Mouse (Mus musculus) liver, adult 2 months (tissue): Measurements from ENCODE around the gene Plekhb1. TPM values are rescaled to one million over a fixed set of nuclear protein-coding genes. Genes with fewer than 3 reads are reported as not detected.

Experiments used
- DNase-seq: peaks from one replicate; pipeline ENCODE4 v3.0.0-alpha.2; 2011; ENCODE audit warnings: low read depth, low spot score; ENCODE audit errors: extremely low read depth
- H3K27ac ChIP-seq: fragments of 200-500 bp; replicated peaks from 2 replicates; pipeline ENCODE4 v1.5.1; 2012; ENCODE audit warnings: low read depth, mild to moderate bottlenecking, control low read depth, inconsistent platforms, low read length; ENCODE audit not compliant: insufficient read depth
- H3K27me3 ChIP-seq: fragments of 200-500 bp; 2 replicates; pipeline ENCODE4 v1.6.1; 2012; ENCODE audit warnings: mild to moderate bottlenecking, moderate library complexity, low read length, inconsistent platforms; ENCODE audit not compliant: control insufficient read depth, insufficient read depth
- H3K36me3 ChIP-seq: fragments of 200-500 bp; 2 replicates; pipeline ENCODE4 v1.6.1; 2012; ENCODE audit warnings: low read length, inconsistent platforms; ENCODE audit not compliant: control insufficient read depth, insufficient read depth
- H3K4me1 ChIP-seq: fragments of 200-500 bp; 2 replicates; pipeline ENCODE4 v1.6.1; 2011; ENCODE audit warnings: low read length; ENCODE audit not compliant: control insufficient read depth, insufficient read depth
- H3K4me3 ChIP-seq: fragments of 200-500 bp; 2 replicates; pipeline ENCODE4 v1.5.1; 2011; ENCODE audit warnings: low read depth, mild to moderate bottlenecking, control low read depth, low read length, moderate library complexity; ENCODE audit not compliant: insufficient read depth
- H3K79me2 ChIP-seq: fragments of 200-500 bp; 2 replicates; pipeline ENCODE4 v1.6.1; 2012; ENCODE audit warnings: inconsistent platforms, mild to moderate bottlenecking, low read length, moderate library complexity; ENCODE audit not compliant: control insufficient read depth, insufficient read depth
- H3K9ac ChIP-seq: fragments of 200-500 bp; 2 replicates; pipeline ENCODE4 v1.6.1; 2012; ENCODE audit warnings: low read depth, mild to moderate bottlenecking, control low read depth, inconsistent platforms, low read length
- CTCF ChIP-seq: fragments of 200-500 bp; IDR thresholded peaks from 2 replicates; pipeline ENCODE4 v1.5.1; 2011; ENCODE audit warnings: low read depth, low read length, control low read depth
- POLR2A ChIP-seq: fragments of 200-500 bp; IDR thresholded peaks from 2 replicates; pipeline ENCODE4 v1.6.1; 2011; ENCODE audit warnings: low read length, control low read depth; ENCODE audit not compliant: insufficient read depth; ENCODE audit errors: extremely low read depth
- WGBS: fragments of 180-500 bp; shearing (Covaris S2); methylation state at CpG from one replicate; pipeline ENCODE4 v1.1.7; 2018; 5-methylcytosine and 5-hydroxymethylcytosine counted together
- polyA plus RNA-seq: library from polyadenylated mRNA; depleted of rRNA; stranded (reverse); fragments of >200 nt; gene quantifications from 2 replicates; pipeline ENCODE4 v1.2.3, GENCODE M21; 2012
- total RNA-seq: library from RNA; depleted of rRNA; stranded (reverse); fragments of >200 nt; gene quantifications from 2 replicates; pipeline ENCODE4 v1.2.3, GENCODE M21; 2014

Plekhb1 gene
- total and polyA plus RNA-seq, 2 experiments = 10.4 to 37.6 TPM

- DNase-seq = peak; percentile 38
- Histone ChIP-seq H3K79me2 (no peaks in the 10 kb centered on the region; the same call in 1 of the 2 replicates), H3K27ac (no peak overlapping the region), H3K36me3 (peaks cover 36% of the 10 kb centered on the region), H3K9ac (no peak overlapping the region), H3K4me1 (no peaks in the 10 kb centered on the region), H3K4me3 (no peak overlapping the region), H3K27me3 (no peaks in the 10 kb centered on the region)
- WGBS = 4% methylated on average over 1 of the region's 1 CpGs
- TF ChIP-seq CTCF (peak; percentile 38; the same call in 1 of the 2 replicates), POLR2A (no peak)
Observed at GRCm38 (mm10) chr7:100637657-100638056, 24.6 kb downstream of the Plekhb1 start.

- no peaks in the 10 kb centered on the region for H3K27me3 ChIP-seq
- WGBS = 64% methylated on average over 3 of the region's 3 CpGs
- peaks cover 9% of the 10 kb centered on the region; the same call in 1 of the 2 replicates for H3K79me2 ChIP-seq
- H3K27ac ChIP-seq = no peak overlapping the region
- H3K36me3 ChIP-seq = peaks cover 1% of the 10 kb centered on the region; the same call in 1 of the 2 replicates
- H3K9ac ChIP-seq = no peak overlapping the region
- DNase-seq = peak; percentile 86
- no peak overlapping the region for H3K4me3 ChIP-seq
- peaks cover 7% of the 10 kb centered on the region; the same call in 1 of the 2 replicates for H3K4me1 ChIP-seq
- TF ChIP-seq CTCF = no peak
Observed at GRCm38 (mm10) chr7:100624538-100624937, 37.7 kb downstream of the Plekhb1 start.

DNA sequence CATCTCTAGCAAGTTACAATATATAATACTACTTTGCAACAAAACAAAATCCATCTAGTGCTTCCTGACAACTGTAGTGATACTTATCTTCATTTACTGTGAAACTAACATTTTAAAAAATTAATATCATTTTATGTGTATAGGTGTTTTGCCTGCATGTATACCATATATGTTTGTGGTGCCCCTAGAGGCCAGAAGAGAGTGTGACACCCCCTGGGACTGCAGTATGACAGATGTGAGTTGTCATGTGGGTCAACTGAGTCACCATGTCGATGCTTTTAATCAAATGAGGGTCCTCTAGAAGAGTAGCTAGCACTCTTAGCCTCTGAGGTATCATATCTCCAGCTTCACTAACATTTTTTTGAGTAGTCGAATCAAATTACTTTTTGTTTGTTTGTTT, 39.9 kb downstream of the Plekhb1 start:
- H3K4me3 ChIP-seq = no peak overlapping the region
- TF ChIP-seq POLR2A (no peak), CTCF (peak; percentile 12; the same call in 1 of the 2 replicates)
- DNase-seq = no peak
- H3K27ac ChIP-seq = no peak overlapping the region
- no peaks in the 10 kb centered on the region; the same call in 1 of the 2 replicates for H3K36me3 ChIP-seq
- peaks cover 15% of the 10 kb centered on the region; the same call in 1 of the 2 replicates for H3K79me2 ChIP-seq
- WGBS = 68% methylated on average over 2 of the region's 2 CpGs
- H3K27me3 ChIP-seq = no peaks in the 10 kb centered on the region
- no peak overlapping the region for H3K9ac ChIP-seq
- H3K4me1 ChIP-seq = peaks cover 11% of the 10 kb centered on the region

- TF ChIP-seq POLR2A = no peak
- Histone ChIP-seq H3K4me1 (peaks cover 41% of the 10 kb centered on the region), H3K27me3 (no peaks in the 10 kb centered on the region), H3K9ac (no peak overlapping the region), H3K36me3 (no peaks in the 10 kb centered on the region), H3K79me2 (peaks cover 33% of the 10 kb centered on the region; the same call in 1 of the 2 replicates), H3K27ac (no peak overlapping the region), H3K4me3 (no peak overlapping the region)
- WGBS = 80% methylated on average over 4 of the region's 4 CpGs
- DNase-seq = no peak
Observed at GRCm38 (mm10) chr7:100616121-100616857, 45.9 kb downstream of the Plekhb1 start.

DNA sequence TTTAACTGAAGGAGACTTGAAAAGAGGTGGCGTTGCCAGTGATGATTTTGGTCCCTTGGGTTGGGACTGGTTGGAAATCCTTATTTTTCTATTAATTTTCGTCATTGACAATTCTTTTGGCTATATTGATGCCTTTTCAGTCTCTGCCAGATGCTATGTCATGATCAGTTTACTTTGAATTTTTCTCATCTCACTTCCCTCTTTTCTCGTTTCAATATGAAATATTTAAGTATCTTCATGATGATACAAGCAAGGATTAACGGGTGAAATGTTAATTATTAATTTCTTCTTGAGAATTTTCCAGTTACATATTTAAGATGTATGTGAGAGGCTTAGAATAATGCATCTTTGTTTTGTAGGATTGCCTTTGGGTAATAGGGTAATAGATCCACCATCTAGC, 53.3 kb downstream of the Plekhb1 start:
- H3K27ac ChIP-seq = no peak overlapping the region
- DNase-seq = no peak

GRCm38 (mm10) chr7:100608130-100608741, 54.0 kb downstream of the Plekhb1 start, which contains the start of gene Mrpl48:
Mrpl48 (minus strand) TSS chr7:100608301.
- Histone ChIP-seq H3K4me1 (peaks cover 14% of the 10 kb centered on the region), H3K36me3 (no peaks in the 10 kb centered on the region), H3K27me3 (no peaks in the 10 kb centered on the region), H3K9ac (peak within 1 kb of the TSS; percentile 99), H3K79me2 (peaks cover 17% of the 10 kb centered on the region), H3K27ac (peak within 1 kb of the TSS; percentile 94), H3K4me3 (peak within 1 kb of the TSS; percentile 93)
- TF ChIP-seq POLR2A (no peak), CTCF (no peak)
- DNase-seq = no peak
- under 1% methylated on average over 42 of the region's 43 CpGs for WGBS

More for the DNA sequence above, 53.3 kb downstream of the Plekhb1 start:
- TF ChIP-seq POLR2A (no peak), CTCF (no peak)
- 2% methylated on average over 4 of the region's 4 CpGs for WGBS
- Histone ChIP-seq H3K9ac (peak overlapping the region; percentile 99), H3K4me3 (peak overlapping the region; percentile 93), H3K79me2 (peaks cover 19% of the 10 kb centered on the region), H3K4me1 (peaks cover 19% of the 10 kb centered on the region), H3K36me3 (no peaks in the 10 kb centered on the region), H3K27me3 (no peaks in the 10 kb centered on the region)
